Mouse (Mus musculus) neural tube, embryonic 12.5 days (tissue): ENCODE results near the gene Itga9. TPM values are rescaled to one million over a fixed set of nuclear protein-coding genes. Genes with fewer than 3 reads are reported as not detected.

Experiments used
- ATAC-seq: fragments of 200-750 bp; cut with Nextera tagmentation; 2 replicates; pipeline ENCODE4 v1.8.0; 2017; ENCODE audit warnings: low read depth, mild to moderate bottlenecking, moderate TSS enrichment, moderate library complexity; ENCODE audit not compliant: low FRiP score
- H3K27ac ChIP-seq: fragments of 300-500 bp; sonication (generic); 2 replicates; pipeline ENCODE4 v1.5.1; 2016
- H3K27me3 ChIP-seq: fragments of 300-500 bp; sonication (generic); replicated peaks from 2 replicates; pipeline ENCODE4 v1.6.1; 2016; ENCODE audit warnings: mild to moderate bottlenecking
- H3K36me3 ChIP-seq: fragments of 300-500 bp; sonication (generic); 2 replicates; pipeline ENCODE4 v1.6.1; 2016; ENCODE audit warnings: mild to moderate bottlenecking
- H3K4me1 ChIP-seq: fragments of 300-500 bp; sonication (generic); 2 replicates; pipeline ENCODE4 v1.6.1; 2016
- H3K4me2 ChIP-seq: fragments of 300-500 bp; sonication (generic); replicated peaks from 2 replicates; pipeline ENCODE4 v1.6.1; 2016; ENCODE audit warnings: mild to moderate bottlenecking
- H3K4me3 ChIP-seq: fragments of 300-500 bp; sonication (generic); 2 replicates; pipeline ENCODE4 v1.5.1; 2016
- H3K9ac ChIP-seq: fragments of 300-500 bp; sonication (generic); 2 replicates; pipeline ENCODE4 v1.6.1; 2016; ENCODE audit warnings: mild to moderate bottlenecking
- H3K9me3 ChIP-seq: fragments of 300-500 bp; sonication (generic); 2 replicates; pipeline ENCODE4 v1.6.1; 2016; ENCODE audit warnings: mild to moderate bottlenecking
- WGBS: fragments of 180-500 bp; shearing (Covaris S2); methylation state at CpG from one replicate; pipeline ENCODE4 v1.1.7; 2016; 5-methylcytosine and 5-hydroxymethylcytosine counted together
- polyA plus RNA-seq: library from polyadenylated mRNA; unstranded; fragments of >200 nt; fragmentation: Nextera tagmentation; extraction: Ambion mirVana; gene quantifications from 2 replicates; pipeline ENCODE4 v1.2.1, GENCODE M21; 2016

The Itga9 gene
- polyA plus RNA-seq, 1 experiment from 2014 or later = 9.4 TPM

DNA sequence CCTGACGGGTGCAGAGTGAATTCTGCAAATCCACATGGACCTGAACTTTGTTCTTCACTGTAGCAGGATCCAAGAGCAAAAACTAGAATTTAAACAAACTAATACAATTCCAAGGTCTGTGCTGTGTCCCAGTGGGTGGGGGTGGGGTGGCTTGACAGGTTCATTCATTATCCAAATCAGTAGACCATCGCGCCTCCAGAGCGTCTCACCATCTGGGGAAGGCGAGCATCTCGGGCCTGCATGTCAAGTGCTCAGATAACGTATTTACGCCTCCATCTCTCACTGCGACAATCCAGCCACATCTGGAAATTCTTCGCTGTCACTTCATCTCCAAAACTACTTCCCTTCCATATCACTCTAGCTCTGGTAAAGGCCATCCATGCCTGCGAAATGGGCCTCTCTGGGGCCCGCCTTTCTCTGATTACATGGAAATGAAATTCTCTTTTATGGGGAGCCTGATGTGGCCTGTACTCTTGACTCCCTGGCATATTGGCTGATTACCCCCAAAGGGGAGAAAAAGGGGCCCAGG lies 254.2 kb downstream of the Itga9 start:
- no peak overlapping the region for H3K4me2 ChIP-seq
- no peak for ATAC-seq
- no peaks in the 10 kb centered on the region for H3K9me3 ChIP-seq
- 63% methylated on average over 12 of the region's 12 CpGs for WGBS
- no peak overlapping the region for H3K4me3 ChIP-seq
- no peaks in the 10 kb centered on the region for H3K27me3 ChIP-seq
- no peak overlapping the region for H3K27ac ChIP-seq
- H3K9ac ChIP-seq = no peak overlapping the region
- no peaks in the 10 kb centered on the region for H3K36me3 ChIP-seq
- peaks cover 11% of the 10 kb centered on the region; the same call in 1 of the 2 replicates for H3K4me1 ChIP-seq

DNA sequence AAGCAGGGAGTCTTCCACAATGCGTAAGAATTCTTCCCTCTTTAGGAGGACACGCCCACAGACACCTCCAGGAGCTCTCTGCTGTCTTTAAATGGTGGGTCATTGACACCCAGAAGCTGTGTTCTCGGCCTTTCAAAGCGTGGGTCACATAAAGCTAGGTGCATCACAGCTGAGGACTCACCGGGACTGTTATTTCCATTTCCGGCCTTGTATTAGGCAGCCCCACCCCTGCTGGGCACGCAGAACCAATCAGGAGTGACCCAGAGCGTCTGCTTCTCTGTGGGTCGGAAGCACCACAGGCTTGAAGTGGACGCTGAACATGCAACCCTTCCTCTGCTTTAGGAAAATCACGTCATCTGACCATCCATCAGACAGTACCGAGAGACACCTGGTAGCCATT lies 255.7 kb downstream of the Itga9 start:
- Histone ChIP-seq H3K27ac (no peak overlapping the region), H3K9ac (no peak overlapping the region), H3K4me1 (peaks cover 11% of the 10 kb centered on the region; the same call in 1 of the 2 replicates), H3K4me3 (no peak overlapping the region), H3K9me3 (no peaks in the 10 kb centered on the region), H3K36me3 (no peaks in the 10 kb centered on the region), H3K4me2 (no peak overlapping the region), H3K27me3 (no peaks in the 10 kb centered on the region)
- WGBS = 79% methylated on average over 12 of the region's 12 CpGs
- no peak for ATAC-seq

DNA sequence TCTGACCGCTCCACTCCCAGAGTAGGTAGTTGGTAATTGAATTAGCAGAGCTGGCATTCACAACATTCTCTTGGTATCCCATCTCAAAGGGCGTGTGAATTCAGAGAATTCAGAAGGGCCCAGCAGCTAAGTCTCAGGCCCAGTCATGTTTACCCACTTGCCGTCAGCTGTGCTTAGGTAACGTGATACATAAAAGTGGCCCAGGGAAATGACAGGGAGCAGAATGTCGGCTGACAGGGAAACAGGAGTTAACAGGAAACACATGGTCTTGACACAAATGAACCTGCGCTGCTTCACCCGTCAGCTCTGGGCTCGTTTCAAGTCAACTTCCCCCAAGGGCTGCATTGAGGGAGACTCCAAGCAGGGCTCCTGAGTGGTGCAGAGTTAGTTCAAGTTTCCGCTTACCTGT lies 256.4 kb downstream of the Itga9 start:
- H3K4me3 ChIP-seq = no peak overlapping the region
- H3K9me3 ChIP-seq = no peaks in the 10 kb centered on the region
- ATAC-seq = no peak
- H3K27ac ChIP-seq = no peak overlapping the region
- 71% methylated on average over 9 of the region's 9 CpGs for WGBS
- H3K27me3 ChIP-seq = no peaks in the 10 kb centered on the region
- no peaks in the 10 kb centered on the region for H3K36me3 ChIP-seq
- H3K4me1 ChIP-seq = peaks cover 11% of the 10 kb centered on the region; the same call in 1 of the 2 replicates
- H3K4me2 ChIP-seq = no peak overlapping the region
- H3K9ac ChIP-seq = no peak overlapping the region

DNA sequence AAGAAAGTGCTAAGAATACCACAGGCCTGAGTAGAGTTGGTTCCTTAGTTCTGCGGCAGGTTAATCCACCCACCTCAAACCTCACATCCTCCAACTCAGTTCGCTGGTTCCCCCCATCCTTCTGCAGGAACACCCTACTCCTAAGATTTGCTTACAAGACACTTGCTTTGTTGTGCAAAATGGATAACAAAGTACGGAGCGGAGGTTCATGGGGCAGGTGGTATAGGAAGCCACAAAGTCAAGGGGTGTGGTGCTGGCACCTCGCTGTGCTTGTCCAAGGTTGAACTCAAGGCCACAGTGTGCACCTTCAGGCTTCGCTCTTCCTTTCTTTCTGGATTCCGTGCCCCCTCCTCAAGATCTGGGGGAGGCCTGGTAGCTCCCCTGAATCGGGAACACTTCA lies 257.0 kb downstream of the Itga9 start:
- peaks cover 11% of the 10 kb centered on the region; the same call in 1 of the 2 replicates for H3K4me1 ChIP-seq
- WGBS = 88% methylated on average over 8 of the region's 8 CpGs
- no peaks in the 10 kb centered on the region for H3K9me3 ChIP-seq
- no peaks in the 10 kb centered on the region for H3K27me3 ChIP-seq
- no peak for ATAC-seq
- no peak overlapping the region for H3K9ac ChIP-seq
- no peak overlapping the region for H3K4me3 ChIP-seq
- no peak overlapping the region for H3K4me2 ChIP-seq
- no peaks in the 10 kb centered on the region for H3K36me3 ChIP-seq
- no peak overlapping the region for H3K27ac ChIP-seq

DNA sequence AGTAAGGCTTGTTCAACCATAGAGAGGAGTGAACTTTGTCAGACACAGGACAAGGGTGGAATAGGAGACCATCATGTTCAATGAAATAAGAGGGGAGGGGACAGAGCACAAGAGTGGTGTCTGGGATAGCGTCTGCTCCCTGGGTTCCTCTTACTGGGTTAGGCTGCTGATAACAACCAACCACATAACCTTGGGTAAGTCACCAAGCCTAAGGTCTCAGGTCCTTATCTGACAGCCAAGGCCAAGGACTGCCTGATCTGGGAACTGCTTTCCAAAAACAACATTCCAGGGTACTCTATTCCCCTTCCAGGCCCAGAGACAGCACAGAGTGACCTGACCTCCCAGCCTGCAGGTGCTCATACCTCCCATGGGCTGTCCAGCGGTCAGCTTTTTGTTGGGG lies 260.5 kb downstream of the Itga9 start:
- Histone ChIP-seq H3K4me1 (no peaks in the 10 kb centered on the region), H3K36me3 (no peaks in the 10 kb centered on the region), H3K4me3 (no peak overlapping the region), H3K9me3 (no peaks in the 10 kb centered on the region), H3K27ac (no peak overlapping the region), H3K27me3 (no peaks in the 10 kb centered on the region), H3K9ac (no peak overlapping the region), H3K4me2 (no peak overlapping the region)
- WGBS = 90% methylated on average over 2 of the region's 2 CpGs
- ATAC-seq = no peak

DNA sequence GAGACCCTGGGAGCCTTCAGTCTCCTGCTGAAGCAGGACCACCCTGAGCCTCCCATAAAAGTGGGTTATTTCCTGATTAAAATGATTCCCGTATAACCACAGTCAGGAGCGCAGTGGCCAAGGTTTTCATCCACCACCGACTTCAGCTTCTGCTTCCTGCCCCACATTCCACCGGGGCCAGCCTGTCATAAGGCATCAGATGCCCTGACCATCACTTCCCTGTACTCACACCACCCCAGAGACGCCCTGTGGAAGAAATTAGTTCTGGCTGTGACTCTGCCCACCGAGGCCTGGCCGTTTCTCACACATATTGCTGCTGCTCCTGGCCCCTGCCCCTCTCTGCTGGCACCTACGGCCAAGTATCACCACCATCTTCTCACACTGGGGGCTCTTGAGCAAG lies 261.4 kb downstream of the Itga9 start:
- no peak for ATAC-seq
- no peak overlapping the region for H3K4me3 ChIP-seq
- no peaks in the 10 kb centered on the region for H3K9me3 ChIP-seq
- WGBS = 84% methylated on average over 8 of the region's 8 CpGs
- H3K27me3 ChIP-seq = no peaks in the 10 kb centered on the region
- H3K27ac ChIP-seq = no peak overlapping the region
- no peak overlapping the region for H3K9ac ChIP-seq
- H3K36me3 ChIP-seq = no peaks in the 10 kb centered on the region
- H3K4me1 ChIP-seq = no peaks in the 10 kb centered on the region
- no peak overlapping the region for H3K4me2 ChIP-seq

DNA sequence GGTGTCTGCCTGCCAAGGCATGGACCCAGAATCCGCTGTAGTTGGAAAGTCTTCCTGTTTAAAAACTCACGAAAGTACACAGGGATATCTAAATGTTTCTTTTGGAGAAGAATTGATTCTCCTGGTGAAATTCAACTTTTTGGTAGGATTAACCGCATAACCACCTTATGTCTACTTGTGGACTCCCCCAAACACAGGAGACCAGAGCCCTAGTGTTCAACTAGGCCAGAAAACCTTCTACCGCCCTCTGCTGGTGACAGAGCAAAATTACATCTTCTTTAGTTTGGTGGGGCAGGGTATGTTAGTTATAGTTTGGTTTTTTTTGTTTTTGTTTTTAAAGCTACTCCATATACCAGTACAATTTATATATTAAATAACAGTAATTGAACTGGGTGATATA lies 264.6 kb downstream of the Itga9 start:
- Histone ChIP-seq H3K27me3 (no peaks in the 10 kb centered on the region), H3K27ac (no peak overlapping the region), H3K9ac (no peak overlapping the region), H3K9me3 (no peaks in the 10 kb centered on the region), H3K4me2 (no peak overlapping the region), H3K36me3 (no peaks in the 10 kb centered on the region), H3K4me1 (peaks cover 3% of the 10 kb centered on the region; the same call in 1 of the 2 replicates), H3K4me3 (no peak overlapping the region)
- ATAC-seq = no peak
- 53% methylated on average over 4 of the region's 4 CpGs for WGBS

DNA sequence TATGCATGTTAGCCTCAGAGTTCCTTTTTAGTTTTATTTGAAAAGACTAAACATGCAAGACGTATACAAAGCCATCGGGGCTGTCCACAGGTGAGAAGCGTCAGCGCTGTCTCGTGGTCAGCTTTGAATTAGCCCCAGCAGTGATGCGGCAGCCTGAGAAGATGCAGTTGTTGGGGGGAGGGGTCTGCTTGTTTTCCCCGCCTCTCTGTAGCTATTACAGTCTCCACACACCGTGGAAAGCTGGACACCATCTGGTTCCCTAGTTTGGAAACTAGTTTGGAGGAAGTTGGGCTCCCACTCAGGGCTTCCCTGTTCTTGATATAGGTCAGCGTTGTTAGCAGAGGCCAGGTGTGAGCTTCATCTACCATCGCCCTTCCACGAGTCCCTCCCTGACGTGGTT lies 266.5 kb downstream of the Itga9 start:
- Histone ChIP-seq H3K4me2 (no peak overlapping the region), H3K36me3 (no peaks in the 10 kb centered on the region), H3K9ac (no peak overlapping the region), H3K9me3 (no peaks in the 10 kb centered on the region), H3K4me3 (no peak overlapping the region), H3K27me3 (no peaks in the 10 kb centered on the region), H3K27ac (no peak overlapping the region), H3K4me1 (peaks cover 3% of the 10 kb centered on the region; the same call in 1 of the 2 replicates)
- ATAC-seq = no peak
- 77% methylated on average over 12 of the region's 12 CpGs for WGBS

DNA sequence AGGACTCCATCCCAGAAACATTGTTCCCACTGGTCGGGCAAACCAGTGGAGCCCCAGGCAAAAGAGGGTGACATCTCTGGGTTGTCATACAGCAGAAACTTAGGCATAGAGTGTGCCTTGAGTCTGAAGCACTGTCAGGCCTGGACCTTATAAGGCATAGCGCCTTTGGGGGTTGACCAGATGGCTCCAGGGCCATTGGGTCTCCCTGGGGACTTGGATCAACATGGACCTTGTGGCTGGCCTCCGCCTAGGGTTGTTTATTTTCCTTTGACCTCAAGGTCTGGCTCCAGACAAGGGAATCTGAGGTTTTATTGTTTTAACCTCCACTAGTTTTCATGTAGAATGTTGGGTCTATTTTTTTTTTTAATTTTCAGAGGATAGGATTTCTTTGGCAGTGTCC lies 267.1 kb downstream of the Itga9 start:
- WGBS = 84% methylated on average over 3 of the region's 3 CpGs

DNA sequence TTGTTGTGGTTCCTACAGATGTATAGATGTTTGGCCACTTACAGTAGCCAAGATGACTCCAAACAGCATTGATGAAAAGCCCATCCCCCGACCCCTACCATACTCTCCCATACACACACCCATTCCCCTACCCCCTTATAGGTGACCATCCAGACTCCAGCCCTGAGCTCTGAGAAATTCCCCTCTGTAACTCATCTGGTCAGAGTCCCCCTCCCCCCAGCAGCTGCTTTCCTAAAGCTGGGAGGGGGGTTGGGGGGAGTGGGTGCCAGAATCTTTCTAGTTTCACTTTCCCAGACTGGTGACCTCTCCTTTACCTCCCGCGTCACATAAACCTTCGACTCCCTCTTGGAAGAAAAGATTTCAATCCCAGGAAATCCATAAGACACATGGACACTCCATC lies 269.2 kb downstream of the Itga9 start:
- Histone ChIP-seq H3K4me2 (no peak overlapping the region), H3K36me3 (no peaks in the 10 kb centered on the region), H3K4me1 (peaks cover 3% of the 10 kb centered on the region; the same call in 1 of the 2 replicates), H3K9ac (no peak overlapping the region), H3K27ac (no peak overlapping the region), H3K27me3 (no peaks in the 10 kb centered on the region), H3K4me3 (no peak overlapping the region), H3K9me3 (no peaks in the 10 kb centered on the region)
- no peak for ATAC-seq
- 81% methylated on average over 4 of the region's 4 CpGs for WGBS

More for the DNA sequence above, 267.1 kb downstream of the Itga9 start:
- H3K9me3 ChIP-seq = no peaks in the 10 kb centered on the region
- H3K4me3 ChIP-seq = no peak overlapping the region
- H3K4me2 ChIP-seq = no peak overlapping the region
- no peaks in the 10 kb centered on the region for H3K27me3 ChIP-seq
- no peak overlapping the region for H3K27ac ChIP-seq
- no peak overlapping the region for H3K9ac ChIP-seq
- ATAC-seq = no peak
- H3K4me1 ChIP-seq = peaks cover 3% of the 10 kb centered on the region; the same call in 1 of the 2 replicates
- H3K36me3 ChIP-seq = no peaks in the 10 kb centered on the region

DNA sequence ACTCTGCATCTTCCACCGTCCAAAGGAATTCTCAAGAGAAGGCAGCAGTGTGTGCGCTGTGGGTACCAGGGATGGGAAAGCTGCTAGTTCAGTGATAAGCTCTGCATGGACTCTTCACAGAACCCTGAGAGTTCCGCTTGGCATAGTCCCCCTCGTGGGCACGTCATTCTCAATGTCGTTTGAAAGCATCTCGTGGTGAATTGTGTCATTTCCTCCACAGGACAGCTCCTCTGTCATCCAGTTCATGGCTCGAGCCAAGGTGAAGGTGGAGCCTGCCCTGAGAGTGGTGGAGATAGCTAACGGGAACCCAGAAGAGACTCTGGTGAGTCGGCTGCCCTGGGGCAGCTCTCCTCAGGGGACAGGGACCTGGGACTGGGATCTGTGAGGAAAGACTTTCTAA lies 270.4 kb downstream of the Itga9 start:
- no peak overlapping the region for H3K4me2 ChIP-seq
- H3K36me3 ChIP-seq = no peaks in the 10 kb centered on the region
- H3K4me3 ChIP-seq = no peak overlapping the region
- H3K27me3 ChIP-seq = no peaks in the 10 kb centered on the region
- H3K9ac ChIP-seq = no peak overlapping the region
- WGBS = 87% methylated on average over 10 of the region's 10 CpGs
- H3K27ac ChIP-seq = no peak overlapping the region
- no peak for ATAC-seq
- peaks cover 3% of the 10 kb centered on the region; the same call in 1 of the 2 replicates for H3K4me1 ChIP-seq
- no peaks in the 10 kb centered on the region for H3K9me3 ChIP-seq

DNA sequence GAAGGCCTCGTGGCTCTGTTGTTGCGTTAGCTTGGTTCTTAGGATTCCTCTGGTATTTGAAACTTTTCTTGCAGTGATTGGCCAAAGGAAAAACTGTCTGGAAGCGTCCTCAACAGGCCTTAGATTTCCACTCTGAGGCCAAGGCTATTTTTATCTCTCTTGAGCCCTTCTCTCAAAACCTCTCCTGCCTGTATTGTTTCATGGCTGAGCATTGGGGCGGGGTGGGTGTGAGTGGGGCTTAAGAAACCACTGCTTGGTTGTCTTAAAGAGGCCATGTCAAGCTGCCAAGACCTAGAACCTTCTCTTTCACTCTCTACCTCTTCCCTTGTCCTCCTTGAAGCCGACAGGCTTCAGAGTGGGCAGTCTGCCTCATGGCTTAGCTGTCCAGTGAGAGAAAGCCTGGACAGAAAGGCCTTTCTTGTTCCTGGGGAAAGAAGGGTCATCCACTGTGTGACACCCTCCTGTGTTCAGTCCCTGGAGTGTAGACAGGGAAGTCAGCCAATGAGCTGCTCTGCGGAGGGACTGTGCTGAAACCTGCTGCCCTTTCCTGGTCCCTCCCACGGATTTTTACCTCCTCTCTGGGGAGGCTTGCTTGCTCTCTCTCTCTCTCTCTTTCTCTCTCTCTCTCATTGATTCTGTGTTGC lies 271.0 kb downstream of the Itga9 start:
- 86% methylated on average over 7 of the region's 7 CpGs for WGBS

DNA sequence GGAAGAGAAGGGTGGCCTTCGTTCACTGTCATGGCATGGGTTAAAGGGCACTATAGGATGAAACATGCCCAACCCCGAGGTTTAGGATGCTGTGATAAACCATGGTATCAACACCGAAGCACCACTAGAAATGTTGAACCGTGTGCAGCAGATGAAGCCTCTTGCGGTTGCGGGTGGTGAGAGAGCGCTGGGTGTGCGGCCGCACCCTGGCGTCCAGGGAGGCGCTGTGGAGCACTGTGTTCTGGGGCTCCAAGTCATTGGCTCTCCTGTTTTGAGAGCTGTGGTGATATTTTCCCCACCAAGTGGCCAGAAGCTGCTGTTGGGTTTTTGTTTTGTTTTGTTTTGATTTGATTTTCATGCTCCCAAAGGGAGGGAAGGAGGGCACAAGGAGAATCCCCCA lies 272.1 kb downstream of the Itga9 start:
- no peaks in the 10 kb centered on the region for H3K36me3 ChIP-seq
- no peak overlapping the region for H3K27ac ChIP-seq
- H3K4me1 ChIP-seq = peaks cover 3% of the 10 kb centered on the region; the same call in 1 of the 2 replicates
- no peak overlapping the region for H3K9ac ChIP-seq
- H3K4me2 ChIP-seq = no peak overlapping the region
- no peaks in the 10 kb centered on the region for H3K27me3 ChIP-seq
- WGBS = 87% methylated on average over 11 of the region's 11 CpGs
- ATAC-seq = no peak
- H3K4me3 ChIP-seq = no peak overlapping the region
- H3K9me3 ChIP-seq = no peaks in the 10 kb centered on the region

More for the DNA sequence above, 271.0 kb downstream of the Itga9 start:
- Histone ChIP-seq H3K9ac (no peak overlapping the region), H3K4me2 (no peak overlapping the region), H3K9me3 (no peaks in the 10 kb centered on the region), H3K4me3 (no peak overlapping the region), H3K36me3 (no peaks in the 10 kb centered on the region), H3K27me3 (no peaks in the 10 kb centered on the region), H3K27ac (no peak overlapping the region), H3K4me1 (peaks cover 3% of the 10 kb centered on the region; the same call in 1 of the 2 replicates)
- no peak for ATAC-seq
